Mouse (Mus musculus) cerebellum, adult (tissue): Measurements from ENCODE around the gene Ate1.
A peak's percentile ranks its signal among the peaks of the same experiment; 100 is the strongest.
"Not testable (repeated sequence)": the region's sequence is repeated elsewhere in the genome, so short reads cannot be mapped to it uniquely, and the experiment has no call there.

Experiments
- ATAC-seq: cut with Nextera tagmentation; 2 replicates; pipeline ENCODE4 v1.9.2; 2017; ENCODE audit warnings: mild to moderate bottlenecking, moderate library complexity, mixed read lengths; ENCODE audit not compliant: insufficient number of reproducible peaks, low FRiP score, low TSS enrichment

Gene Ate1

GRCm38 (mm10) chr7:130527306-130527705 lies 7.1 kb upstream of the Ate1 start:
- ATAC-seq: no peak

DNA sequence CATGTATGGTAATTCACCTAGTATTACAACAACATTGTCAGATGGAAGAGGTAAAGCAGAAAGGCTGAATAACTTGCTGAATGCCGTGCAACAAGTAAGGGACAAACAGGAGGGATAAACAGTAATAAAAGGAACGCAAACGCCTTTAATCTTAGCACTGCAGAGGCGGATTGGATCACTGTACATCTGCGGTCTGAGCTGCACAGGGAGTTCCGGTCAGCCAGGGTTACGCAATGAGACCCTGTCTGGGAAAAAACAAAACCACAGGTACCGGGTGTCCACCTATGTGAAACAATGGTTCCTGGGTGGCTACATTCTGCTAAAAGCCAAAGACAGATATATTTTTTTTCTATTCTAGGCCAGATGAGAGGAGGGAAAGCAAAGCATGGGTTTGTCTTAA lies 3.3 kb upstream of the Ate1 start:
- ATAC-seq: no peak

DNA sequence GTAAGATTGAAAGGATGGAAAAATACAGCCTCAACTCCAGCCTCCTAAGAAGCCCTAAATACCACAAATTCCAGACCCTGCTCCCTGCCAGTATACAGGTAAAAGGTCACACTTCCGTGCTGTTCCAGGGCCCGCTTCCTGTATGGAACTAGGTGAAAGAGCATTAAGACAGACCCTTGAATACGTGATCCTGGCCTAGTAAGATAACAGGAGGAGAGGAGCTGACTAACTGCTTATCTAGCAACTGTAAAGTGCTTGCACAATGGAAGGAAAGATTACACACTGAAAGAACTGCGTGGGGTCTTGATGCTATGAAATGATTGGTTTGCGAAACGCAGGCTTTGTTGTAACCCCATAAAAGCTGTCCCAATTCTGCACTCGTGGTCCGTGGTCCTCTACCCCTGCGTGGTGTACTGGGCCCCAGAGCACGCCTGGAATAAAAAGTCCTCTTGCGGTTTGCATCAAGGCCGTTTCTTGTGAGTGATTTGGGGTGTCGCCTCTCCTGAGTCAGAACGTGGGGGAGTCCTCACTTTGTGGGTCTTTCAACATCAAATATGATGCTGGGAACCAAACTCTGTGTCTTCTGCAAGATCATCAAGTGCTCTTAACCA lies 748 bp upstream of the Ate1 start:
- ATAC-seq: no peak

DNA sequence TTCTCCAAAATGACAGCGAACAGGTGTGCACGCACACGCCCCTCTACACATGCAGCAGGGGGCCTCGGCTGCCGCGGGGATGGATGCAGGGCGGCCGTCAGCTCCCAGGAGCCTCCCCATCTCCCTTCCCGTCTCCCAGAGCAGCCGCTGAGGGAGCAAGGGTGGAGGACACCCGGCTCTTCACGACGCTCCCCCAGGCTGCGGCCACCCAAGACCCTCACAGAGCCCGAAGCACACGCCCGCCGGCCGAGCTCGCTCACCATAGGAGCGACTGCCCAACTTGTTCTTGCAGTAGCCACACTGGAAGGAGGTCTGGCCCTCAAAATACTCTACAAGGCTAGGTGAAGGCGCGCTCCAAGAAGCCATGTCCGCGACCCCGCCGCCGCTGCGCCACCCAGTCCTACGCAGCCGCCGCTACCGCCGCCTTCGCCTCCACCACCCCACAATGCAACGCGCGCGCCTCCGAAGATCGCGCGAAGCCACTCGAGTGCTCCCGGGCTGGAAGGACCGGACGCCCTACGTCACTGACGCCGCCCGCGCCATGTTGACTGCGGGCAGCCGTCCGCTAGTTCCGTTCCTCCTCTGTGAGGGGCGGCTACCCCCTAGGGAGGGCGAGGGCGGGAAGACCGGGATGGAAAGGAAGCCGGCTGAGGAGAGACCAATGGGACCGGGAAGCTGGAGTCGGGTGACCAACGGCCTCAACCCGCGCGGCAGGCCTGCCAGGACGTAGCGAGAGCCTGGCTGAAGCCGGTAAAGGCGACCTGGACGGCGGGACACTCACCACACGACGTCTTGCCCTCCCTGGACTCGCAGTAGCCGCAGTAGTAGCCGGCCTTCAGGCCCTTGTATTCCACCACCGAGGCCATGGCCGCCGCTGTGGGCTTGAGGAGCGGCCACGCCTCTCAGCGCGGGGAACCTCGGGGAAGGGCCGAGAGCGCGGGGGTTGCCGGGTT lies 797 bp downstream of the Ate1 start:
- peak; percentile 93 for ATAC-seq

- ATAC-seq: no peak
Observed at GRCm38 (mm10) chr7:130518213-130519095, 1.7 kb downstream of the Ate1 start.

DNA sequence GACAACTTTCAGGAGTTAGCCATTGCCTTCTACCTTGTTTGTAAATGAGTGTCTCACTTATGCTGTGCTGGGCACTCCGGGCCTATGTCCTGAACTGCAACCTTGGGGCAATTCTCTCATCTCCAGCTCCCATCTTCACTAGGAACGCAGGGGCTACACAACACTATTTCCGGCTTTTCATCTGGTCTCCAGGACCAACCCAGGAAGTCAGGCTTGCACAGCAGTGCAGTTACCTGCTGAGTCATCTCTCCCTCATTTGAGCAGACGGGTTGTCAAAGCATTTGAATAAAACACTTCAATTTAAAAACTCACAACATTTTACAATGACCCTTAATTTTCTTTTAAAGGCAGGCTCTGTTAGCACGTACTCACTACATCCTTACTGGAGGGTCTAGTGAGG lies 9.9 kb downstream of the Ate1 start:
- ATAC-seq: no peak

- ATAC-seq: no peak
Observed at GRCm38 (mm10) chr7:130503006-130503405, 17.2 kb downstream of the Ate1 start.

DNA sequence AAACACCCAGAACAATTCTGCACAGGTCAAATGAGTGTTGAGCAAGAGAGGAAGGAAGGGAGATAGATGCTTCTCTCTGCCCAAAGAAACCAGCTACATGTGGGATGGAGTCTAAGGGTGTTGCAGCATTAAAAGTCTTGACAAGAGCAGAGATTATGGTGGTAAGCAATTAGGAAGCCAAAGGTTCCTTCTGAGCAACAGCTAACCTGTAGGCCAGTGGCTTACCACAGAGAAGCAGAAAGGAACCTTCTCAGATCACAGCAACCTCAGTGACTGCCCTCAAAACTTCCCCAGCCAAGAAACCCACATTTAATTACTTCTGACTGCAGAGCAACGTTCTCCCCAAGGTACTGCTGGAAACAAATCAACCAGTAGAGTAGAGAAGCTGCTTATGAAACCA lies 18.7 kb downstream of the Ate1 start:
- no peak for ATAC-seq

GRCm38 (mm10) chr7:130493346-130493745 lies 26.8 kb downstream of the Ate1 start:
- ATAC-seq: no peak

DNA sequence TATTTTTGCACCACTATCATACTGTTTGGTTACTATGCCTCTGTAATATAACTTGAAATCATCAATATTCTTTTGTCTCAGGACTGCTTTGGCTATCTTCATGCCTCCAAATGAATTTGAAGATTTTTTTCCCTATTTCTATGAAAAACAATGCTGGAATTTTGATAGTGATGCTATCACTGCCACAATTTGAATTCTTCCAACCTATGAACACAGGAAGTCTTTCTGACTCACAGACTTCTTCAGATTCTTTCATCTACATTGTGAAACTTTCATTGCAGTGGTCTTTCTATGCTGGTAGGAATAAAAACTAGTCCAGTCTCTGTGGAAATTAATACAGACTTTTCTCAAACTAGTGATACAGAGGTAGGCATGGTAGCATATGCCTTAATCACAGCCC lies 28.1 kb downstream of the Ate1 start:
- ATAC-seq: no peak

DNA sequence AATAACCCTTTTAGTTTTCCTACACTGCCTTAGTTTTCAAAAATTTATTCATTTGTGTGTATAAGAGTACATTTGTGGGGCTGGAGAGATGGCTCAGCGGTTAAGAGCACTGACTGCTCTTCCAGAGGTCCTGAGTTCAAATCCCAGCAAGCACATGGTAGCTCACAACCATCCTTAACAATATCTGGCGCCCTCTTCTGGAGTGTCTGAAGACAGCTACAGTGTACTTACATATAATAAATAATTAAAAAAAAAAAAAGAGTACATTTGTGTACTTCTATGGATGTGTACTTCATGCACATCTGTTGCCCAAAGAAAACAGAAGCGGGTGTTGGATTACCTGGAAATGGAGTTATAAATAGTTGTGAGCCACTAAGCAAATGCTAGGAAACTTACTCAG lies 41.2 kb downstream of the Ate1 start:
- not testable (repeated sequence) for ATAC-seq

- ATAC-seq: peak; percentile 58; the same call in 1 of the 2 replicates
Observed at GRCm38 (mm10) chr7:130475970-130476369, 44.2 kb downstream of the Ate1 start.

DNA sequence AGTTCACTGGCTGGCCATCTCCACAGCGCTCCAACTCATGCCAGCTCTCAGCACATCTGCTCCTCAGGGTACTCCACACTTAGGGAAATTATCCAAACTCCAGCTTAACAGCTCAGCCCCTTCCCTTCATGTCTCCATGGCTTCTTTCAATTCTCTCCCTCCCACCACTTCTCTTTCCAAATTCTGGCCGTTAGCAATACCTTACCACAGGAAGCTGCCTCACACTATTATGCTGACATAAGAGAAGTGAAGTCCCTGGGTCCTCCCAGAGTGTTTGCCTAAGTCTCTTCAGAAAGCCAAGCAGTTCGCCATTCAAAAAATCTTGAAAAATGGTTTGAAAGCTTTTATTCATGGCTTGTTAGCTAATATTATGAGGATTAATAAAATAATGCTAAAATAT lies 46.3 kb downstream of the Ate1 start:
- ATAC-seq: no peak

- no peak for ATAC-seq
Observed at GRCm38 (mm10) chr7:130472683-130473082, 47.5 kb downstream of the Ate1 start.

- no peak for ATAC-seq
Observed at GRCm38 (mm10) chr7:130471045-130471444, 49.1 kb downstream of the Ate1 start.

DNA sequence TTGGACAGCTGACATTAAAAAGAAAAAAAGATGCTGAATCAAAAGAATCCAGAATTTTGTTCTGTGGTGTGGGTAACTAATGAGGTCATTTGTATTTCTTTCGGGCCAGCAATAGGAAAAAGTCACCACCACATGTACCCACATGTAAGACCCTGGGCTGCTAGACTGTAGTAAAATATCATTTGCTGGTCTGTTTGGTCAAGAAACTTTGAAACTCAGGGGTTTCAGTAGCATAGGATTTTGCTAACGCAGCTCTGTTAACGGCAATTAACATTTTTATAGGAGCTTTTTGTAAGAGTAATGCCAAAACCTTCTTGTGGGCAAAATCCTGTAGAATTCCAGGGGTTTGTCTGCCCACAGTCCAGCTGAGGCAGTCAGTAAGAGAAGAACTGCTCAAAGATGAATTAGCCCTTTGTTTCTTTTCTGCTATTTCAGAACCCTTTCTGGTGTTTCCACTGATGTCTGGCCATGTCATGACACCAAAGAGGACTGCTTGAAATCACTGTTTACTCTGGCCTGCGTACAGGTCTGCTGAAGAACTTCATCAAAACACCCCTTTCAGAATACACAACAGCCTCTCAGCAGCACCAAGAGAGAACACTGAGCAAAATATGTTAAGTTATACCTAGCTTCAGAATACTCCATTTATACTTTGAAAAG lies 64.5 kb downstream of the Ate1 start:
- no peak for ATAC-seq

DNA sequence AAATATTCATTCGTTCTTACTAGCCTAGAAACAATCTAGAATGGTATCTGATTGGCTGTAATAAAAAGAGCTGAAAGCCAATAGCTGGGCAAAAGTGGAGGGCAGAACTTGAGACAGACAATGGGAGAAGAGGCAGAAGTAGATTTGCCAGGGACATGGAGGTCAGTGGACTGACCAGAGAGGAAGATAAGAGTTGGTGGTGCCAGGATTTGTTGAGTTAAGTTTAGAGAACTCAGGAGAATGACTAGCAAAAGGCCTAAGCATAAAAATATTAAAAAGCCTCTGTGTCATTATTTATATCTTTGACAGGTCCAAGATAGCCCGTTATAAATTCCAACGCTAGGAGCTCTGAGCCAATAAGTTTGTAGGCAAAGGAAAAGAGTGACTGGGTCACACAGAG lies 65.9 kb downstream of the Ate1 start:
- ATAC-seq: no peak

DNA sequence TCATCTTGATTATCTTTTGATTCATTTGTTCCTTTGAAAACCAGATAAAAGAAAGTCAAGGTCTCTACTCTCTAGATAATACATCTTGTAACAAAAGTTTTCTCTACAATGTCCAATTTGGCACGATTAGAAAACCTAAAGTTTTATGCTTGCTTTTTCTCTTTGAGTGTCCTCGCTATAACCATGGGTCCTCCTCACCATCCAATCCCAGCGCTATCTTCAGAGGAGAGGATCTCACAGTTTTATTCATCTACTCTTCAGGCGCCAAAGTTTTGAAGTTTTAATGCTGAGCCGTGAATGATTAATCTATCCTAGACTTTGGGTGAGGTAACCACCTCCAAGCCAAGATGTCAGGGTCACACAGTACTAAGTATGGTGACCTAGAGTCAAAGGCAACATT lies 84.4 kb downstream of the Ate1 start:
- ATAC-seq: no peak

DNA sequence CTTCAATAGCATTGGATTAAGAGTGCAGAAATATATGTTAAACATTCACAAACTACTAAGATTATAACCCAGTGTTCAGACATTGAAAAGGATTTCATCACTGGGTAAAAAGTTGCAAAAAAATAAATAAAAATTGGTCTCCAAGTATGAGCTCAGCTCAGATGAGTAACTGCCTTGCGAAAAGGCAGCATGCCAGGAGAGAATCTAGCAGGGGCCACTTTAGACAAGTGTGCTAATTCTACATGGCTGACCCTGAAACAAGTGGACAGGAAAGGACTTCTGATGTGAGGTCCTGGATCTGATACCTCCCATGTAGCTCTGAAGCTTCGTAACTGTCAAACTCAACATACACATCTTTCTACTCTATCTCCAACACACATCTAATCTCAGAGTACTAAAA lies 88.0 kb downstream of the Ate1 start:
- no peak for ATAC-seq

- no peak for ATAC-seq
Observed at GRCm38 (mm10) chr7:130426586-130426985, 93.6 kb downstream of the Ate1 start.
